Mouse (Mus musculus) adrenal gland, postnatal 14 days (tissue): ENCODE measurements at regions not wholly inside any gene's neighbourhood (a gene's known extent, or its start where the extent isn't known, plus 50 kb on each side); places are given as distances from the start of the nearest gene placed in this dataset.

Source experiments
- DNase-seq: peaks from one replicate; pipeline ENCODE4 v3.0.0; 2021; ENCODE audit warnings: mixed read lengths

DNA sequence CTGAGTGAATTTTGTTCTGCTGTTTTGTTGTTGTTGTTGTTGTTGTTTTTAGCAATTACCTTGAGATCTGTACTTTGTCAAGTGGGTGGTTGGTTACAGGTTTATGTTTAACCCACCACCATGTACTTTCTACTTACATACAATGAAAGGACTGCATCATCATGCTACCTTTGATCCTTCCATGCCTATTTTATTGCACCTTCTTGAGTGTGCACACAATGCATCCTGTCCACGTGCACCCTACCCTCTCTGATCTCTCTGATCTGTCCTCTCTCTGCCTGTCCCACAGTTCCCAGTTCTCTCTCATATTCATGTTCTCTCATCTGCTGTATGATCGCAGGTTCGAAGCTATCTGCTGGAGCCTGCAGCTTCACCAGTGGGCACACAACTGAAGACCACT, 59.9 kb upstream of the Gas1 start:
- no peak for DNase-seq

DNA sequence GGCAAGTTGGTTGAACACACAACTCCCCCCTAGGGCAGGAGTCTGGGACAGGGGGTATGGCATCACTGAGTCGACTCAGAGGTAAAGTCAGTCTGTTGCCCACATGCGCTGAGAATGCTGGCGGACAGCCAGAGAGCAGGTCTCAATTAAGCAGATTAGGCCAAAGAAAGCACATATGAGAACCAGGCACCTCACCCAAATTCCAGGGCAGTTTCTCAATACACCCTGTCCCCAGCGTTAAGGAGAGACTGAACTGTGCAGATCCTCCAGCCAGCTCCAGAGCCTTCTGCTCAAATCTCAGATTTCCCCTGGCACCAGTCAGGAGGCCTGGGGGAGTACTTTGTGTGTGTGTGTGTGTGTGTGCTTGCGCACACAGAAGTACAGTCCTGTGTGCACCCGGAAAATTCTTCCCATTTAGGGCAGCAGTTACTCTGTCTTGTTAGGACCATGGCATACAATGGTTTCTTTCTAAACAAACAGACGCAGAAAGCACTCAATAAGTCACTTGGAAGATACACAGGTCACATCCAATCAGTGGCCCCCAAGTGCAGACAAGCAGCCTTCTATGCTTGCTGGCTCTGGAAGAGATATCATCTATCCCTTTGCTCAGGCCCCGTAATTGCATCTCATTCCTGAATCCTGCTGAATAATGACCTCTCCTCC, 65.4 kb upstream of the Gas1 start:
- DNase-seq, result peak; percentile 57

DNA sequence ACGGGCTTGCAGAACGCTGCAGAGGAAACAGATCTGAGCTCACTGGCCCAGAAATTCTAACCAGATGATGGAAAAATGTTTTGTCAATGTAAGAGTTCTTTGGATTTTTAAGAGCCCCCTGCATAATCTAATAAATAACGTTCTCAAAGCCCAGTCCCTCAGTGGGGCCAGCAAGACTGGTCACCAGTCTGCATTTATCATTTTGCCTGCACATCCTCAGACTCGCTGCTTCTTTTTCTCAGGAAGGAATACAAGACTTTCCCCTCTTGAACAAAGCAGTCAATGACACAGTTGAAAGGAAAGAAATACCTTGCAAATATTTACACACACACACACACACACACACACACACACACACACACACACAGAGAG, 65.9 kb upstream of the Gas1 start:
- no peak for DNase-seq

DNA sequence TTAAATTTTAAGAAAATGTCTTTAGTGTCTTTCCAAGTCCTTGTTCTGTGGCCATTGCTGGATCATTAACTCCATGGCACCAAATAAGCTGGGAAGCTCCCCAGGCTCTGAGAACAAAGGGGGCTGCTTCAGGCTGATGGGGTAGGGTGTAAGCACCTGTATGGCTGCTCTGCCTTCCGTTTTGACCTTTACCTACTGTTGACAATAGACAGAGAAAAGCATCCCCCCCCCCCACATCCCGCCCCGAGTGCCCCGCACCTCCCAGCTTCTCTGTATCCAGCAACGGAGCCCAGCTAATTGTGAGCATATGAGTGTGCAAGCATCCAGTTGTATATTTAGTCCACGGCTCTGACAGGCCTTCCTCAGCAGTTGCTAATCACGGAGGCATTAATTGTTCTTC, 78.0 kb upstream of the Gas1 start:
- DNase-seq, result no peak

GRCm38 (mm10) chr13:60255715-60256114, 78.5 kb upstream of the Gas1 start:
- no peak for DNase-seq

DNA sequence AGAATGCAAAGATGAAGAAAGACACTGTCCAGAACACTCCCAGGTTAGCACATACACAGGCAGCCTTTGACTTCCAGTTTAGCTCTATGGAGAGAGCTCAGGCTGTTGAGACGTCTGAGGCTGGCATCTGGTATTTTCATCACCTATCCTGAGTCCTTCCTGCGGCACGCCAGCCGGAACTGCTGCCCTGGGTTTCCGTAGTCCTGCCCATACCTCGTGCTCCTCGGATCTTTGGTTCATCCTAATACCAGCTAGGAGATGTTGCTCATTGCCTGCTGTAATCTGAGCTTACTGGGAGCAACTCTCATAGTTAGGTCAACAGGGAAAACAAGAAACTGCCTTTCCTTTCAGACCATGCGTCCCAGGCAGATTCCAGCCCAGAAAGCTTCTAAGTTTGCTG, 79.8 kb upstream of the Gas1 start:
- no peak for DNase-seq

- peak; percentile 36 for DNase-seq
Measured at GRCm38 (mm10) chr13:60257878-60258277, 80.7 kb upstream of the Gas1 start.

- no peak for DNase-seq
Measured at GRCm38 (mm10) chr13:60262449-60263028, 85.4 kb upstream of the Gas1 start.

- no peak for DNase-seq
Measured at GRCm38 (mm10) chr13:60264504-60264903, 87.3 kb upstream of the Gas1 start.

DNA sequence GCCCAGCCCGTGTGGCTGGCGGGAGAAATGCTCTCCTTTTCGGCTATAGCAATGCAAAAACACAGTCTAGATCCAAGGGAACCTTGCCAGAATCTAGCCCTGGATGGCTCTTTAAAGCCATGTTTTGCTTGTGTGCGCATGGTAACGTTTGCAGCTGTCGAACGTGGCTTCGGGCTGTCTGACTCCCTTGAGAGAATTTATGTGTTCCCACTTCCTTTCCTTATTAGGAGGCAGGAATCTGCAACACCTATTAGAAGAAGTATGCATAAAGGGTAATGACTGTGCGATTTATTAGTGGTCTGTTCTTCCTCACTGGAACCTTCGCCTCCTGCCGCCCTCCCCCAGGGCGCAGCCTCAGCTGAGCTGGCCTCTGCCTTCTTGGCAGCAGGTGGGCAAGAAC, 90.4 kb upstream of the Gas1 start:
- peak; percentile 25 for DNase-seq

DNA sequence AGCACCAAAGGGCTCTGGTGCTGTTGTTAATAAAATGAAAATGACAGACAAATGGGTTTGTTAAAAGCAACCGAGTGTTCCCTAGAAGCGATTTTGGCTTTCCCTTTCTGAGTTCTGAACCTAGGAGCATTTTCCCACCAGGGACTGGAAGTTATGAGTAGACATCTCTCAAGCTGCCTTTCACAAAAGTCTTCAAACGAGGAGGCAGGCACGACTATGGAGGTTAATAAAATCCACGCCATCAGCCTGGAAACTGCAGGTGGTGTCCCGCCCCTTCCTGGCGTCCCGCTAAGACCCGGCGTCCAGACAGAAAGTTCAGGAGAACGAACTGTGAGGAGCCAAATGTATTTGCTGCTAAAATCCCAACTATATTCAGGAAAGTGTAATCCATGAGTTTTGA, 91.1 kb upstream of the Gas1 start:
- DNase-seq, result no peak

DNA sequence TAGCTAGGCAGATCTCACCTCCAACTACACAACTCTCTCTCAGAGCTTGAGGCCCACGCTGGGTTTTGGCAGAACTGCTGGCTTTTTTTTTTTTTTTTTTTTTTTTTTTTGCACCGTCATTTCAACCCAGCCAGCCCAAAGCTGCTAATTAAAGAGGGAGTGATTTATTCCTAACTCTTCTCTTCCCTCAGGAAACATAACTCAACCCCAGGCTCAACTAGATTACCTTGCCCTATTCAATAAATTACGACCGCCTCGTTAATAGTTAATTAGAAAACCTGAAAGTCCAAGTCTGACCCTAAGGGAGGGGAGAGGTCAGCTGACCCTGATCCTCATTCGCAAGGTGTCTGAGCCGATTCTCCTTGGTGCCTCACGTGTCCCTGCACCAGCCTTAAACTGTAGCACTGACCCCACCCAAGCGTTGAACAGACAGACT, 92.3 kb upstream of the Gas1 start:
- no peak for DNase-seq

DNA sequence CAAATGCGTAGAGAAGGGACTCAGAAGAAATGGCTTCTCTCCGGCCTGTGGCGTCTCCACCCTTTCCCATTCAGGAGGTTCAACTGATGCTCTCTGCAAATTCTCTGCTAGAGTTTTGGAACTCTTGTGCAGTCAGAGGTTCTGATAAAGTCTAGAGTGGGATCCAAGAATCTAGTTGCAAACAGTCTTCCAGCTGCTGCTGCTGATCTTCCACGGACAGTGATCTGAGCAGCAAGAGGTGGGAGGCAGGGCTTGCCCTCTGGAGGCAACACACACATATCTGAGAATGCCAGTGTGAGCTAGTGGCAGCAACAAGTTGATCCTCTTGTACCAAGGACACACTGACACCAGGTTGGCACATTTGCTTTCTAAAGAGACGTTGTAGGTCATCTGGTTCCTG, 93.4 kb upstream of the Gas1 start:
- no peak for DNase-seq

DNA sequence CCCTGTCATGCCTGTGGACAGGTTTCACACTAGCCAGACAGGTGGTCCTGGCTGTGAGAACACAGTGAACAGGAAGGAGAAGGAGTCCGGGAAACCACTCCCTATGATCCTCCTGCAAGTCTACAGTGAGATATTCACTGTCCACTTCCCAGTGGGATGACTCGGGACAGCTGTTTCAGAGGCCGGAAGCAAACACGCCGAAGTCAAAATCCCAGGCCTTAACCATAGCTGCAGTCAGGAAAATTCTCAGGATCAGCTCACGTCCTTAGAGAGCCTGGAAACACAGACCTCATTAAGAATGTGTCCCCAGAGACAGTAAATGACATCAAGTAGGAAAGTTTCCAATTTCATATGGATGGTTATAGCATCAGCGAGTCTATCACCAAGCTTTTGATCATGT, 96.2 kb upstream of the Gas1 start:
- DNase-seq, result no peak

- DNase-seq, result no peak
Measured at GRCm38 (mm10) chr13:60282543-60283251, 105.5 kb upstream of the Gas1 start.

GRCm38 (mm10) chr13:60286525-60287224, 109.5 kb upstream of the Gas1 start:
- peak; percentile 21 for DNase-seq

DNA sequence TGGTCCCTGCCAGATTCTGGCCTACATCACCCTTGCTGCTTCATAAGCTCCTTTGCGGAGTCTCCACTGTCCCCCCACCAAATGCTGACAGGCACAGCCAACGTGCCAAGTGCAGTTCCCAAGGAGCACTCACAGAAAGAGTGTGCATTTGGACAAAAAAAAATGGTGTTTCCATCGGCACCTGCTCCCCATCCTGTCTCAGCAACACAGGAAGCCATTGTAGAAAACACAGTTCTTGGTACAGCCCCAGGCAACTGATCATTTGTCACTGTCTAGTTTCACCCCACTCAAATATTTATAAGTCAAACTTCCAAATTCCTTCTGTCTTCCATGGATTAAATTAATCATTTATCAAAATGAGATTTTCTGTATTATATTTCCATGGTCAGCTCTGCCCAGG, 112.5 kb upstream of the Gas1 start:
- DNase-seq, result no peak

DNA sequence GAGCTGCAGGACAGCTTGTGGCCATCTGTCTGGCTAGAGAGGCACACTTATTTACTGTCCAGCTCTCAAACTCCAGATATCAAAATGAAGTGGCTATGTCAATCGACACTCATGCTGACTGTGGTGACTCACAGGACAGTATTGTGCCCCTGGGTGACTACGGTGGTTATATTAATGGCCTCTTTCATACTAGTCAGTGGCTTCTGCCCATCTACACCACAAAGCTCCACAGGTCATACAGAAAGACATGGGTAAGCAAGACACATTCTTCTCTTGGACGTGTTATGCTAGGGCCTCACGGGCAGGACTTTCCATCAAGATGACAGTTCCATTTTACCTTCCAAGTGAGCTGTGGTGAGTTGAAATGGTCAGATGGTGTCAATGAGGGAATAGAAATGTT, 113.7 kb upstream of the Gas1 start:
- DNase-seq, result no peak

- no peak for DNase-seq
Measured at GRCm38 (mm10) chr13:60291344-60291743, 114.2 kb upstream of the Gas1 start.

- no peak for DNase-seq
Measured at GRCm38 (mm10) chr13:60296201-60296895, 119.2 kb upstream of the Gas1 start.

- DNase-seq, result no peak
Measured at GRCm38 (mm10) chr13:60296896-60297275, 119.7 kb upstream of the Gas1 start.

DNA sequence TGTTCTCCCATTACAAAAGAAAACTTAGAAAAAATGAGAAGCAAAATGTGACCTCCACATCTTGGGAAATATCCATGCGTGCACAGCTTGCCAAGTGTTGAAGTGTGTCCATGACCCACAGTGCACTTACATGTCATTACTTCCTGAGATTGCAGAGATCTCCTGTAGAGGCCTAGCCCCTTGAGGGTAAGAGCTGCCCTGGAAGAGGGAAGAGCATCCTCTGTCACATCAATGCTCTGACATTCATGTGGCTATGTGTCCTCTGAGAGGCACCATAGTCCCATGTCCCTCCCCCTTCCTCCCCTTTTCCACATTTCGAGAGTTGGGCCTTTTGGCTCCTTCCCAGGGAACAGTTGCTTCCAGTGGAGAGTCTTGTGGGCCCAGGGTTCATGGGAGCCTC, 121.4 kb upstream of the Gas1 start:
- peak; percentile 71 for DNase-seq

- peak; percentile 69 for DNase-seq
Measured at GRCm38 (mm10) chr13:60299076-60299475, 121.9 kb upstream of the Gas1 start.
